Mouse (Mus musculus): ENCODE results near the gene Oser1. TPM values are rescaled to one million over a fixed set of nuclear protein-coding genes. Genes with fewer than 3 reads are reported as not detected.
A peak's percentile ranks its signal among the peaks of the same experiment; 100 is the strongest.

The Oser1 gene
- total and polyA plus RNA-seq, 3 experiments, result 14.0 to 84.2 (median 42.5) TPM

DNA sequence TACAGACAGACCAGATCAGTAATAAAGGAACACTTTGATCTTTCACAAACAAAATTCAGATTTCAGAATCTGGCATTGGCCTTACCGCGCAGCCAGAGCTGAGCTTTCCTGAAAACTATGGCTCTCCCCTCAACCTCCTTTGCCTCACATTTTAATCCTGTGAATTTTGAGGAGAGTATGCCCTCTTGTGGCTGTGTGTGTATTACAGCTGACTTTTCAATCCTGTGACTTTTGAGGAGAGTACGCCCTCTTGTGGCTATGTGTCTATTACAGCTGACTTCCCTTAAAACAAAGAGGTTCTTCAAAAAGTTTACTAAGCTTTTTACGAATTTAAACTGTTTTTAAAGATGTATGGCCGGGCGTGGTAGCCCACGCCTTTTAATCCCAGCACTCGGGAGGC, 23.3 kb downstream of the Oser1 start:
- Histone ChIP-seq H3K27me3 (ENCODE audit: insufficient read depth, low read length) (peaks cover 10% of the 10 kb centered on the region), H3K4me3 (ENCODE audit: low read depth, low read length) (no peak overlapping the region), H3K9me3 (replicated peaks) (no peaks in the 10 kb centered on the region), H3K36me3 (replicated peaks) (peaks cover 17% of the 10 kb centered on the region), H3K4me1 (ENCODE audit: insufficient read depth, low read depth, low read length) (peaks cover 2% of the 10 kb centered on the region; the same call in 1 of the 2 replicates)
- TF ChIP-seq TAL1 (conservative IDR thresholded peaks at IDR 0.05; ENCODE audit: low read depth, low read length) (no peak), CTCF (IDR thresholded peaks at IDR 0.05; ENCODE audit: low read depth, low read length) (peak; percentile 84)
- DNase-seq (ENCODE audit: low spot score) (peak; percentile 57), ATAC-seq (ENCODE audit: extremely low read depth, insufficient number of reproducible peaks, low FRiP score, poor library complexity, severe bottlenecking) (peak; percentile 55)

DNA sequence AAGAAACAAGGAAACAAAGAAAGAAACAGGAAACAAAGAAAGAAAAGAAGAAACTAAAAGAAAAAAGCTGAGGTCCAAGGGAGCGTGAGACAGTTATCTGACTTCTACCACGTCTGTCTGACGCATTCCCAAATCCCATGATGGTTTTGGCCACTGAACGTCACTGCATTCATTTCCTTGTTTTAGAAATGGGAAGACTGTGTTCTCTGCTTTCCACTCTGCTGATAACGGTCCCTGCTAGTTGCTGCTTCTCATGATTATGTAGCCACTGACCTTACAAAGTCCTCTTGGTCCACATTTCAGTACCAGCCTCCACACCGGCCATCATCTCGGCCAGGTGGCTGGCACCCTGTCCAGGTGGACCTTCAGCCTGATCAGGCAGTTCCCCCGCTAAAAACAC, 25.3 kb downstream of the Oser1 start:
- DNase-seq (ENCODE audit: low spot score) (no peak), ATAC-seq (ENCODE audit: extremely low read depth, insufficient number of reproducible peaks, low FRiP score, poor library complexity, severe bottlenecking) (no peak)
- TF ChIP-seq GATA2 (IDR thresholded peaks at IDR 0.05; ENCODE audit: borderline replicate concordance, low read depth, low read length), result no peak
- TF ChIP-seq POLR2AphosphoS5 (IDR thresholded peaks at IDR 0.05; ENCODE audit: insufficient replicate concordance, low read depth, low read length), result no peak
- TF ChIP-seq TAL1 (conservative IDR thresholded peaks at IDR 0.05; ENCODE audit: low read depth, low read length), result no peak
- no peak for TF ChIP-seq CTCF (IDR thresholded peaks at IDR 0.05; ENCODE audit: low read depth, low read length)
- no peak for TF ChIP-seq GATA1 (IDR thresholded peaks at IDR 0.05; ENCODE audit: borderline replicate concordance, low read length)
- no peak overlapping the region for H3K4me3 ChIP-seq (ENCODE audit: low read depth, low read length)
- H3K9me3 ChIP-seq (replicated peaks), result no peaks in the 10 kb centered on the region
- H3K27me3 ChIP-seq (ENCODE audit: insufficient read depth, low read length), result peaks cover 23% of the 10 kb centered on the region
- H3K36me3 ChIP-seq (replicated peaks), result peaks cover 6% of the 10 kb centered on the region
- H3K4me1 ChIP-seq (ENCODE audit: insufficient read depth, low read depth, low read length), result peaks cover 2% of the 10 kb centered on the region; the same call in 1 of the 2 replicates

DNA sequence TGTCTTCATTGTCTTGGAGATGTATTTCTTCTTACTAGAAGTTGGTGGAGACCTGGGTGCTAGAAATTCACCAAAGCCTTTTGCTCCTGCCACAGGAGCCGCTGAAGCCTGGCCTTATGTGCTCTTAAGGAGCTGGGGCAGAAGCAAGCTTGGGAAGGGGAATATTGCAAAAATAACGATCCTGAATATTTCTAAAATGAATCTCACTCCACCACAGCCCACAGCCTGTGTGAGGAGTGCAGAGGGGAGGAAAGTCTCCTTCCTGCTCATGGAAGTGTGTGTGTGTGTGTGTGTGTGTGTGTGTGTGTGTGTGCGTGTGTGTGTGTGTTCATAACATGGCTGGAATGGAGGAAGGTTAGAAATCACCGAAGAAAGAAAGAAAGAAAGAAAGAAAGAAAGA, 25.7 kb downstream of the Oser1 start:
- TF ChIP-seq TAL1 (conservative IDR thresholded peaks at IDR 0.05; ENCODE audit: low read depth, low read length), result no peak
- TF ChIP-seq POLR2AphosphoS5 (IDR thresholded peaks at IDR 0.05; ENCODE audit: insufficient replicate concordance, low read depth, low read length), result no peak
- no peak for TF ChIP-seq GATA2 (IDR thresholded peaks at IDR 0.05; ENCODE audit: borderline replicate concordance, low read depth, low read length)
- TF ChIP-seq CTCF (IDR thresholded peaks at IDR 0.05; ENCODE audit: low read depth, low read length), result no peak
- no peak for TF ChIP-seq GATA1 (IDR thresholded peaks at IDR 0.05; ENCODE audit: borderline replicate concordance, low read length)
- DNase-seq (ENCODE audit: low spot score), result no peak
- no peak for ATAC-seq (ENCODE audit: extremely low read depth, insufficient number of reproducible peaks, low FRiP score, poor library complexity, severe bottlenecking)
- Histone ChIP-seq H3K27me3 (ENCODE audit: insufficient read depth, low read length) (peaks cover 26% of the 10 kb centered on the region), H3K36me3 (replicated peaks) (peaks cover 2% of the 10 kb centered on the region), H3K4me3 (ENCODE audit: low read depth, low read length) (no peak overlapping the region), H3K9me3 (replicated peaks) (no peaks in the 10 kb centered on the region), H3K4me1 (ENCODE audit: insufficient read depth, low read depth, low read length) (peaks cover 2% of the 10 kb centered on the region; the same call in 1 of the 2 replicates)

DNA sequence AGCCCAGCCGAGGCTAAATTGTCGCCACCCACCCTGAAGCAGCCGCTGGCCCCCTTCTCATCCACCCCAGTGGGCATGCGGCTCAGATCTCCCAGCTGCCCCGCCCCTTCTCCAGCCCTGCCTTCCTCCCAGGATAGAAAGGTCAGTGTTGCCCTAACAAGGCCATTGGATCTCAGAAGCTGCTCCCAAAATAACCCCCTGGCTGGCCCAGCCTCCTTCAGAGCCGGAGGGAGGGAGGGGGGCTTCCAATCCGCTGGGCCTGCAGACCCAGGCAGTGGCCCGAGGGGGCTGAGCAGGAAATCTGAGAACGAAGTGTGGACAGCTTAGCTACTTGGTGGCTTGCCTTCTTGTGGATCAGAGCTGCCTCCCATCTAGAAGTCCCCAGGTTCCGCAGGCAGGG, 26.6 kb downstream of the Oser1 start, which contains the start of gene Jph2:
Gene Jph2 (minus strand): TSS at position 89 of the 400 bp plus-strand sequence.
- H3K27me3 ChIP-seq (ENCODE audit: insufficient read depth, low read length), result peaks cover 30% of the 10 kb centered on the region
- no peaks in the 10 kb centered on the region for H3K4me1 ChIP-seq (ENCODE audit: insufficient read depth, low read depth, low read length)
- no peaks in the 10 kb centered on the region for H3K9me3 ChIP-seq (replicated peaks)
- DNase-seq (ENCODE audit: low spot score), result no peak
- no peak within 1 kb of the TSS for H3K4me3 ChIP-seq (ENCODE audit: low read depth, low read length)
- ATAC-seq (ENCODE audit: extremely low read depth, insufficient number of reproducible peaks, low FRiP score, poor library complexity, severe bottlenecking), result no peak
- TF ChIP-seq GATA1 (IDR thresholded peaks at IDR 0.05; ENCODE audit: borderline replicate concordance, low read length) (no peak), POLR2AphosphoS5 (IDR thresholded peaks at IDR 0.05; ENCODE audit: insufficient replicate concordance, low read depth, low read length) (no peak), TAL1 (conservative IDR thresholded peaks at IDR 0.05; ENCODE audit: low read depth, low read length) (no peak), GATA2 (IDR thresholded peaks at IDR 0.05; ENCODE audit: borderline replicate concordance, low read depth, low read length) (no peak), CTCF (IDR thresholded peaks at IDR 0.05; ENCODE audit: low read depth, low read length) (no peak)
- no peaks in the 10 kb centered on the region for H3K36me3 ChIP-seq (replicated peaks)

DNA sequence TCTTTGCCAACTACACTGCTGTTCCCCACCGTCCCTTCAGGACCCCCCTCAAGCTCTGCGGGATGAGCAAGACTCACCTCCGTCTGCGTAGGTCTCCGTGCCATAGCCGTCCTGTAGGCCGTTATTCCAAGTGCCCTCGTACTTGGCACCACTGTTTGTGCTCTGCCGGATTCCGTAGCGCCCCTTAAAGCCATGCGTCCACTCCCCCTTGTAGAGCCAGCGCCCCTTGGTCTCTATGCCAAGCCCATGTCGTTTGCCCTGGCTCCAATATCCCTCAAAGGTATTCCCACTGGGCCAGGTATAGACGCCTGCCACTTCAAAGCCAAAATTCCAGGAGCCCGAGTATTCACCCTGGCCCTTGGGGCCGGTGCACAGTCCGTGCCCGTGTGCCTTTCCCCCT, 27.4 kb downstream of the Oser1 start:
- Histone ChIP-seq H3K9me3 (replicated peaks) (no peaks in the 10 kb centered on the region), H3K4me3 (ENCODE audit: low read depth, low read length) (no peak overlapping the region), H3K4me1 (ENCODE audit: insufficient read depth, low read depth, low read length) (no peaks in the 10 kb centered on the region), H3K36me3 (replicated peaks) (no peaks in the 10 kb centered on the region), H3K27me3 (ENCODE audit: insufficient read depth, low read length) (peaks cover 36% of the 10 kb centered on the region)
- ATAC-seq (ENCODE audit: extremely low read depth, insufficient number of reproducible peaks, low FRiP score, poor library complexity, severe bottlenecking) (no peak), DNase-seq (ENCODE audit: low spot score) (no peak)
- TF ChIP-seq CTCF (IDR thresholded peaks at IDR 0.05; ENCODE audit: low read depth, low read length), result no peak
- TF ChIP-seq GATA1 (IDR thresholded peaks at IDR 0.05; ENCODE audit: borderline replicate concordance, low read length), result no peak
- TF ChIP-seq GATA2 (IDR thresholded peaks at IDR 0.05; ENCODE audit: borderline replicate concordance, low read depth, low read length), result no peak
- no peak for TF ChIP-seq TAL1 (conservative IDR thresholded peaks at IDR 0.05; ENCODE audit: low read depth, low read length)
- no peak for TF ChIP-seq POLR2AphosphoS5 (IDR thresholded peaks at IDR 0.05; ENCODE audit: insufficient replicate concordance, low read depth, low read length)

DNA sequence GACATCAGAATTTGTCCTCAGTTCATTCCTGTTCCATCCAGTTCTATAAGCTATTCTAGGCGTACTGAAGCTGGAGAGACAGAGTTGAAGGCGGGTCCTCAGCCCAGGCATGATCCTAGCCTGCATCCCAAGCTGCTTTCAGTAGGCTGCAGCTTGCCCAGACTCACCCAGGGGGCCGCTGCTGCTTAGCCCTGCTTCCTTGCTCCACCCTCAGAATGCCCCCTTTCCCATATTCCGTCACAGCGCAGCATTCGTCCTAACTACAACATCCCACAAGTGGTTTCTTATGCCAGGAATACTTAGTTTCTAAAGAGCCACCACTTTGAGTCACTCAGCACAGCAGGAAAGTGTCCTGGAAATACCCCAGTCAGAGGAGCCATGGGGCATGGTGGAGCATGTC, 29.5 kb downstream of the Oser1 start:
- Histone ChIP-seq H3K9me3 (replicated peaks) (no peaks in the 10 kb centered on the region), H3K36me3 (replicated peaks) (no peaks in the 10 kb centered on the region), H3K4me1 (ENCODE audit: insufficient read depth, low read depth, low read length) (no peaks in the 10 kb centered on the region), H3K4me3 (ENCODE audit: low read depth, low read length) (no peak overlapping the region), H3K27me3 (ENCODE audit: insufficient read depth, low read length) (peaks cover 44% of the 10 kb centered on the region)
- TF ChIP-seq GATA2 (IDR thresholded peaks at IDR 0.05; ENCODE audit: borderline replicate concordance, low read depth, low read length), result no peak
- TF ChIP-seq TAL1 (conservative IDR thresholded peaks at IDR 0.05; ENCODE audit: low read depth, low read length), result no peak
- TF ChIP-seq CTCF (IDR thresholded peaks at IDR 0.05; ENCODE audit: low read depth, low read length), result no peak
- TF ChIP-seq POLR2AphosphoS5 (IDR thresholded peaks at IDR 0.05; ENCODE audit: insufficient replicate concordance, low read depth, low read length), result no peak
- TF ChIP-seq GATA1 (IDR thresholded peaks at IDR 0.05; ENCODE audit: borderline replicate concordance, low read length), result no peak
- ATAC-seq (ENCODE audit: extremely low read depth, insufficient number of reproducible peaks, low FRiP score, poor library complexity, severe bottlenecking) (no peak), DNase-seq (ENCODE audit: low spot score) (no peak)
